Mouse (Mus musculus): ENCODE results near the gene Tnfrsf9.

DNA sequence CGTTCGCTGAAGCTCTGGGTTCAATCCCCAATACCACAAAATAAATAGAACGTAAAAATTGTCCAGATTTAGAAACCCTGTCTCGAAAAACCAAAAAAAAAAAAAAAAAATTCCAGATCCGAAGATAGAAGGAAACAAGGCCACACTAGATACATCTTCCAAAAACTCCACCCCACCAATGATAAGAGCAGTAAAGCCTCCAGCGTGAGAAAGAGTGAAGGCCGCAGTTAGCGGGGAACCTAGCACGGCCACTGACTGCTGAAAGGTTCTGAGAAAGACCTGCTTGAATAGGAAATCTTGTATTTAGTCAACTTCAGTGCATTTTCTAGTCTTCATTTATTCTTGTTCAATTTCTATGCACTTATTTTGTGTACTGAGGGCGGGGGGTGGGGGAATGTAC is 39.0 kb upstream of the Tnfrsf9 start:
- TF ChIP-seq CTCF (IDR thresholded peaks at IDR 0.05; ENCODE audit: low read depth) = no peak
- TF ChIP-seq EP300 (IDR thresholded peaks at IDR 0.05; ENCODE audit: low read depth) = no peak
